In the genomic region with DNA sequence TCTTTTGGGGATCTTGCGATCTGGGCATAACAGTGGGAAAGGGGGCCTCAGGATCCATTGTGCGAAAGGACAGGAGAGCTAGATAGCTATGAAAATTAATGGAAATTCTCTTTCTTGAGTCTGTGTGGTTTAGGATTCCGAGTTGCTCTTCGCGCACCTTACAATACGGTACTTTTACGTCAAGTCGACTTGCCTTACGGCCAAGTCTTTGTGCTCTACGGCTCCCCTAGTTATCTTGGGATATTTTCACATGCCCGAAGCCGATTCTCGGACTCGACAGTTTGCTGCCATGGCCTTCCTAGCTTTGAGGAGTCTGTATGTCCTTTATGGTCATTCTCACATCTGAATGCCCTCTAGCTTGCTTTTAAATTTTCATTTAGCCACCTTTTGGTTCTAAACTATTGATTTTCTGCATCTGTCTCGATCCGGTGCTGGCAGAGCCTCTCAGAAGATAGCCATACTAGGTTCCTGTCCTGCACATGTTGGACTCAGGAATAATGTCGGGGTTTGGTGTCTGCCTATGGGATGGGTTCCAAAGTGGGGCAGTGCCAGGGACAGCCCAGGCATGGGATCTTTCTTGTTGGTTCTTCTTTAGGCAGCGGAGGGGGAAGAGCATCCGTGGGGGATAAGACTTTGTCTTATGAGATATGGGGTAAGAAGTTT, we compare ENCODE assay signal across 8 mouse cellular contexts.
DNase-seq lines count a peak whose midpoint lies in the region; ATAC-seq and TF ChIP-seq lines count a peak whose summit lies in the region.

No protein-coding gene starts in this region.

- no peak for ATAC-seq in heart, embryonic 14.5 days (ENCODE audit: insufficient number of reproducible peaks, insufficient read depth, low FRiP score, low read depth)
- ATAC-seq in kidney, postnatal 0 days (replicated peaks; ENCODE audit: low FRiP score, low read depth) = no peak
- no peak for ATAC-seq in liver, embryonic 14.5 days (ENCODE audit: insufficient read depth)
- ATAC-seq in neural tube, embryonic 12.5 days (ENCODE audit: low FRiP score, low read depth) = peak; percentile 63

- H3K9me3 ChIP-seq in ES-Bruce4 (replicated peaks; ENCODE audit: control insufficient read depth, insufficient read depth, low read length, poor library complexity, severe bottlenecking) = no peaks in the 10 kb centered on the region
- no peaks in the 10 kb centered on the region for H3K9me3 ChIP-seq in heart, embryonic 14.5 days (ENCODE audit: control insufficient read depth, low read length)
- no peaks in the 10 kb centered on the region for H3K9me3 ChIP-seq in kidney, postnatal 0 days (replicated peaks; ENCODE audit: low read length)
- no peaks in the 10 kb centered on the region for H3K9me3 ChIP-seq in liver, embryonic 14.5 days (ENCODE audit: control insufficient read depth, low read length)
- H3K9me3 ChIP-seq in neural tube, embryonic 12.5 days = no peaks in the 10 kb centered on the region

- peak overlapping the region; percentile 45 for H3K4me2 ChIP-seq in heart, embryonic 14.5 days (ENCODE audit: low read length)
- peak overlapping the region; percentile 39; the same call in 1 of the 2 replicates for H3K4me2 ChIP-seq in kidney, postnatal 0 days (ENCODE audit: low read length)
- peak overlapping the region; percentile 41 for H3K4me2 ChIP-seq in liver, embryonic 14.5 days (ENCODE audit: low read depth)
- peak overlapping the region; percentile 24; the same call in 1 of the 2 replicates for H3K4me2 ChIP-seq in neural tube, embryonic 12.5 days (replicated peaks)

- TF ChIP-seq CTCF in ES-Bruce4 (IDR thresholded peaks at IDR 0.05; ENCODE audit: low read depth, low read length) = no peak
- TF ChIP-seq CTCF in embryonic fibroblast, embryonic 13.5 days (IDR thresholded peaks at IDR 0.05; ENCODE audit: borderline replicate concordance, insufficient read depth, low read length) = no peak
- no peak for TF ChIP-seq CTCF in kidney, postnatal 0 days (IDR thresholded peaks at IDR 0.05; ENCODE audit: low read depth)
- TF ChIP-seq CTCF in liver, embryonic 14.5 days (IDR thresholded peaks at IDR 0.05; ENCODE audit: low read depth) = no peak

- 54% methylated on average over 19 of the region's 19 CpGs for WGBS in heart, embryonic 14.5 days
- 62% methylated on average over 19 of the region's 19 CpGs for WGBS in kidney, postnatal 0 days
- 43% methylated on average over 19 of the region's 19 CpGs for WGBS in liver, embryonic 14.5 days (ENCODE audit: insufficient replicate concordance)
- WGBS in neural tube, embryonic 12.5 days = 53% methylated on average over 19 of the region's 19 CpGs

- TF ChIP-seq EP300 in ES-Bruce4 (IDR thresholded peaks at IDR 0.05; ENCODE audit: insufficient read depth, low read depth, low read length) = no peak
- TF ChIP-seq EP300 in liver, embryonic 14.5 days (IDR thresholded peaks at IDR 0.05; ENCODE audit: low read depth) = no peak

- peak overlapping the region; percentile 79 for H3K4me3 ChIP-seq in ES-Bruce4 (ENCODE audit: low read depth, low read length)
- H3K4me3 ChIP-seq in embryonic fibroblast, embryonic 13.5 days (ENCODE audit: insufficient read depth, low read length) = peak overlapping the region; percentile 87
- H3K4me3 ChIP-seq in heart, embryonic 14.5 days (ENCODE audit: control insufficient read depth in 1 of 2, insufficient read depth in 1 of 2, low read depth in 1 of 2, low read length in 2 of 2) = peak overlapping the region; percentile 38 to 53
- peak overlapping the region; percentile 27 for H3K4me3 ChIP-seq in kidney, postnatal 0 days (replicated peaks; ENCODE audit: low read depth, low read length)
- peak overlapping the region; percentile 48 to 62 for H3K4me3 ChIP-seq in liver, embryonic 14.5 days (ENCODE audit: insufficient read depth in 1 of 2, low read depth in 2 of 2, low read length in 2 of 2)
- H3K4me3 ChIP-seq in neural tube, embryonic 12.5 days = peak overlapping the region; percentile 32

- no peaks in the 10 kb centered on the region for H3K27me3 ChIP-seq in ES-Bruce4 (ENCODE audit: control insufficient read depth, insufficient read depth, low read length, poor library complexity, severe bottlenecking)
- H3K27me3 ChIP-seq in heart, embryonic 14.5 days (ENCODE audit: control insufficient read depth, insufficient read depth, low read length) = no peaks in the 10 kb centered on the region
- H3K27me3 ChIP-seq in kidney, postnatal 0 days (ENCODE audit: insufficient read depth, low read length) = no peaks in the 10 kb centered on the region
- no peaks in the 10 kb centered on the region for H3K27me3 ChIP-seq in liver, embryonic 14.5 days (ENCODE audit: control insufficient read depth, insufficient read depth, low read length)
- no peaks in the 10 kb centered on the region for H3K27me3 ChIP-seq in neural tube, embryonic 12.5 days (replicated peaks)

- no peak overlapping the region for H3K27ac ChIP-seq in ES-Bruce4 (ENCODE audit: insufficient read depth, low read length)
- H3K27ac ChIP-seq in embryonic fibroblast, embryonic 13.5 days (ENCODE audit: insufficient read depth, low read length) = no peak overlapping the region
- H3K27ac ChIP-seq in heart, embryonic 14.5 days (replicated peaks in 1 of 2; ENCODE audit: control insufficient read depth in 1 of 2, insufficient read depth in 1 of 2, low read depth in 2 of 2, low read length in 2 of 2) = no peak overlapping the region
- no peak overlapping the region for H3K27ac ChIP-seq in kidney, postnatal 0 days
- no peak overlapping the region for H3K27ac ChIP-seq in liver, embryonic 14.5 days
- no peak overlapping the region for H3K27ac ChIP-seq in neural tube, embryonic 12.5 days

- peak overlapping the region; percentile 64; the same call in 1 of the 2 replicates for H3K9ac ChIP-seq in ES-Bruce4 (ENCODE audit: low read depth, poor library complexity, severe bottlenecking)
- H3K9ac ChIP-seq in heart, embryonic 14.5 days (ENCODE audit: low read length) = peak overlapping the region; percentile 62
- H3K9ac ChIP-seq in kidney, postnatal 0 days (ENCODE audit: low read depth, low read length) = no peak overlapping the region
- no peak overlapping the region for H3K9ac ChIP-seq in liver, embryonic 14.5 days (replicated peaks)
- H3K9ac ChIP-seq in neural tube, embryonic 12.5 days = no peak overlapping the region

- peak; percentile 92 for DNase-seq in brain, adult 2 months (ENCODE audit: low read depth, low spot score)
- DNase-seq in kidney, postnatal 0 days (ENCODE audit: low spot score) = peak; percentile 64
- DNase-seq in liver, embryonic 14.5 days (ENCODE audit: low read depth in 3 of 3, low spot score in 3 of 3) = peak in 2 of 3 experiments; percentile 32 to 39
- peak; percentile 42 for DNase-seq in thymus, postnatal 0 days (ENCODE audit: low spot score)

- H3K36me3 ChIP-seq in ES-Bruce4 (ENCODE audit: control insufficient read depth, insufficient read depth, low read length, poor library complexity, severe bottlenecking) = no peaks in the 10 kb centered on the region
- no peaks in the 10 kb centered on the region for H3K36me3 ChIP-seq in heart, embryonic 14.5 days (ENCODE audit: control insufficient read depth, insufficient read depth, low read length)
- H3K36me3 ChIP-seq in kidney, postnatal 0 days (ENCODE audit: insufficient read depth, low read length) = no peaks in the 10 kb centered on the region
- no peaks in the 10 kb centered on the region for H3K36me3 ChIP-seq in liver, embryonic 14.5 days (replicated peaks; ENCODE audit: control insufficient read depth, insufficient read depth, low read depth)
- H3K36me3 ChIP-seq in neural tube, embryonic 12.5 days = no peaks in the 10 kb centered on the region

- no peaks in the 10 kb centered on the region for H3K4me1 ChIP-seq in ES-Bruce4 (ENCODE audit: control insufficient read depth, insufficient read depth, low read length)
- H3K4me1 ChIP-seq in embryonic fibroblast, embryonic 13.5 days (ENCODE audit: control insufficient read depth, insufficient read depth, low read length) = no peaks in the 10 kb centered on the region
- no peaks in the 10 kb centered on the region for H3K4me1 ChIP-seq in heart, embryonic 14.5 days (ENCODE audit: control insufficient read depth in 2 of 2, insufficient read depth in 2 of 2, low read length in 2 of 2)
- H3K4me1 ChIP-seq in kidney, postnatal 0 days (replicated peaks; ENCODE audit: insufficient read depth, low read length) = no peaks in the 10 kb centered on the region
- H3K4me1 ChIP-seq in liver, embryonic 14.5 days (replicated peaks; ENCODE audit: control insufficient read depth in 2 of 2, insufficient read depth in 2 of 2, low read length in 1 of 2) = no peaks in the 10 kb centered on the region
- no peaks in the 10 kb centered on the region for H3K4me1 ChIP-seq in neural tube, embryonic 12.5 days

- no peak for TF ChIP-seq POLR2A in ES-Bruce4 (IDR thresholded peaks at IDR 0.05; ENCODE audit: insufficient read depth, low read length)
- TF ChIP-seq POLR2A in embryonic fibroblast, embryonic 13.5 days (IDR thresholded peaks at IDR 0.05; ENCODE audit: low read depth, low read length) = peak; percentile 67

Comparison
In these comparisons a context has a peak if more than half of its experiments do, and no peak if none do; other contexts are left out.
1. H3K4me3 ChIP-seq: peak in every context shown above with its lines; median percentile 87 in embryonic fibroblast, embryonic 13.5 days; 79 in ES-Bruce4; 55 in liver, embryonic 14.5 days; 46 in heart, embryonic 14.5 days; 32 in neural tube, embryonic 12.5 days; 27 in kidney, postnatal 0 days.
2. H3K9ac ChIP-seq: peak in ES-Bruce4 (single experiment) and heart, embryonic 14.5 days (single experiment); none in kidney, postnatal 0 days (single experiment), liver, embryonic 14.5 days (single experiment) and neural tube, embryonic 12.5 days (single experiment).
3. DNase-seq: peak in every context shown above with its lines; median percentile 92 in brain, adult 2 months; 64 in kidney, postnatal 0 days; 42 in thymus, postnatal 0 days; 36 in liver, embryonic 14.5 days.
4. Peak in every context shown above with its lines, with median percentiles within 50 percentile points of each other: H3K4me2 ChIP-seq.